Mouse (Mus musculus): Measurements from ENCODE around the gene Usp34. TPM values are rescaled to one million over a fixed set of nuclear protein-coding genes. Genes with fewer than 3 reads are reported as not detected.
"Not testable (repeated sequence)": the region's sequence is repeated elsewhere in the genome, so short reads cannot be mapped to it uniquely, and the experiment has no call there.

Usp34 gene
- polyA plus RNA-seq (2016; fragmentation: Nextera tagmentation; extraction: Ambion mirVana): 17.8 and 20.8 TPM in 2 replicates

DNA sequence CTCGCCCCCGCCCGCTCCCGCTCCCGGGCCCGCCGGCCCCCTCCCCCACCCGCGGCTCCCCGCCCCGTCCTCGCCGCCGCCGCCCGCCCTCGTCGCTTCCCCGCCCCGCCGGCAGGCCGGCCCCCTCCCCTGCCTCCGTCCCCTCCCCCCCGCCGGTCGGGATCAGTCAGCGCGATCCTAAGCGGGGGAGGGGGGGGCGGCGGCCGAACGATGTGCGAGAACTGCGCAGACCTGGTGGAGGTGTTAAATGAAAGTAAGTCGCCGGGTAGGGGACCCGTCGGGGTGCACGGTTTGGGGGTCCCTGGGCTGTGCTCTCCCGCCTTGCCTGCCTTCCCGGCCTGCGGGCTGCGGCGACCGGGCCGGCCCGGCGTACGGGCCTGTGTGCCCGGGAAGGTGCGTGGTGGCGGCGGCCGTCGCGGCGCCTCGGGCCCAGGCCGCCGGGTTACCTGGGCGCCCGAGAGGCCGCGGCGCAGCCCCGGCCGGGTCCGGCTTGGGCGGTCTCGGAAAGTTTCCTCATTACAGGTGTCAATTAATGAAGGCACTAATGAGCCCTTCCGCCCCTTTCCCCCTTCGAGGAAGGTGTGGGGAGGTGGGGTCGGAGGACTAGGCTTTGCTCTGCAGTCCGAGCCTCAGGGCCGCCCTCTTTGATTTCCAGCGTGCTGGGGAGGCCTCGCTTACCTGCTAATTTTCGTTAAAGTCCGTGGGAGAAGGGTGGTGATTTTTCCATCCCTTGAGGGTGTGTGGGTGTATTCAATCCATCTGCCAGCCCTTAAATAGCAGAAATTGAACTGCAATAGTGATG, at the start of gene Usp34:
Usp34 (plus strand) TSS at position 132 of the 802 bp plus-strand sequence.
- peak; percentile 88 for DNase-seq (ENCODE audit: low spot score)
- H3K27me3 ChIP-seq (ENCODE audit: insufficient read depth, poor library complexity, severe bottlenecking): no peaks in the 10 kb centered on the region
- H3K4me3 ChIP-seq: peak within 1 kb of the TSS; percentile 92
- peak within 1 kb of the TSS; percentile 99 for H3K27ac ChIP-seq
- WGBS: under 1% methylated on average over 64 of the region's 80 CpGs
- H3K36me3 ChIP-seq: peaks cover 10% of the 10 kb centered on the region; the same call in 1 of the 2 replicates
- H3K4me1 ChIP-seq: peaks cover 10% of the 10 kb centered on the region; the same call in 1 of the 2 replicates
- no peaks in the 10 kb centered on the region for H3K9me3 ChIP-seq

DNA sequence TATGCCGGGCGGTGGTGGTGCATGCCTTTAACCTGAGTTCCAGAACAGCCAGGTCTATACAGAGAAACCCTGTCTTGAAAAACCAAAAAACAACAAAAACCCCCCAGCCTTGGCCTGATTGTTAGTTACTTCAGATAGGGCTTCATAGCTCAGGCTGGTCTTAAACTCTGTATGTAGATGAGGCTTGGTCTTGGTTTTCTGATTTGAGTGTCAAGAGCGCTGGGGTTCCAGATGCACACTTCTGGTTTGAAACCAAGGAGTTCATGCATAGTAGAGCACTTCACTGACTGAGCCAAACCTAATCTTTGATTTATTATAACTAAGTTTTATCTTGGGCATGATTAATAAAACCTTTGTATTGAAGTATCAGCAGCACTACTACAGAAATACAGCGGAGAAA, 47.6 kb upstream of the Usp34 start:
- Histone ChIP-seq H3K4me3 (peak overlapping the region; percentile 92; the same call in 1 of the 2 replicates), H3K27ac (no peak overlapping the region), H3K4me1 (peaks cover 16% of the 10 kb centered on the region), H3K9me3 (no peaks in the 10 kb centered on the region), H3K27me3 (ENCODE audit: insufficient read depth, poor library complexity, severe bottlenecking) (no peaks in the 10 kb centered on the region), H3K36me3 (peaks cover 38% of the 10 kb centered on the region)
- no peak for DNase-seq (ENCODE audit: low spot score)
- 82% methylated on average over 4 of the region's 4 CpGs for WGBS

DNA sequence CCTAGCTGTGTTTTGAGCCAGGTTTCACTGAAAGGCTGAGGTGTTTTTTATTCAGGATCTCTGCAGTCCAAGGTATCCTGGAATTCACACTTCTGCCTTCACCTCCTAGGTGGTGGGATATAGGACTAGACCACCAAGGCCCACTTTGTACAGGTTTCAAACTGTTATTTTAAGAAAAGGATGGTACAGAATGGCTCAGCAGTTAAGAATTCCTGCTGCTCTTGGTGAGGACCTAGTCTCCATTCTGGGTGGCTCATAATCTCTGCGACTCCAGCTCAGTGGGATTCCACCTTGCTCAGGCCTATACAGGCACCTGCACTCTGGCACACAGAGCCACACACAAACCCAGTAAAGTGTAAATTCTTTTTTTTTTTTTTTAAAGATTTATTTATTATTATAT, 47.2 kb upstream of the Usp34 start:
- Histone ChIP-seq H3K9me3 (no peaks in the 10 kb centered on the region), H3K27ac (no peak overlapping the region), H3K4me1 (peaks cover 16% of the 10 kb centered on the region), H3K4me3 (no peak overlapping the region), H3K36me3 (peaks cover 42% of the 10 kb centered on the region), H3K27me3 (ENCODE audit: insufficient read depth, poor library complexity, severe bottlenecking) (no peaks in the 10 kb centered on the region)
- DNase-seq (ENCODE audit: low spot score): no peak
- 54% methylated on average over 1 of the region's 1 CpGs for WGBS

DNA sequence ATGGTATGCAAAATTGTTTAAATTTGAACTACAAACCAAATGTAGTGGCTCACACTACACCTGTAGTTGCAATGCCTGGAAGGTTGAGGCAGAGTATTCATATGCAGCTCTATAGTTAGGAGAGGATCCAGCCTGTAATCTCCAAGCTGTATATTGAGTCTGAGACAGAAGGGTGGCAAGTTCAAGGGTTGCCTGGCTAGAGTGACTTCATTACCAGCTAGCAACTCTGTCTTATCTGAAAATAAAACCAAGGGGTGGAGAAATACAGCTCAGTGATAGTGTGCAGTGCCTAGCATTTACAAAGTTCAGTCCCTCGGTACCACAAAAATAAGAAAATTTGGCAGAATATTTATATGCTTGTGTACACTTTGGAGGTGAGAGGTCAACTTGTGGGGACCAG, 46.5 kb upstream of the Usp34 start:
- DNase-seq (ENCODE audit: low spot score): no peak
- H3K4me1 ChIP-seq: peaks cover 16% of the 10 kb centered on the region
- H3K9me3 ChIP-seq: no peaks in the 10 kb centered on the region
- no peak overlapping the region for H3K4me3 ChIP-seq
- peaks cover 49% of the 10 kb centered on the region for H3K36me3 ChIP-seq
- WGBS: 88% methylated on average over 1 of the region's 1 CpGs
- H3K27me3 ChIP-seq (ENCODE audit: insufficient read depth, poor library complexity, severe bottlenecking): no peaks in the 10 kb centered on the region
- H3K27ac ChIP-seq: no peak overlapping the region

DNA sequence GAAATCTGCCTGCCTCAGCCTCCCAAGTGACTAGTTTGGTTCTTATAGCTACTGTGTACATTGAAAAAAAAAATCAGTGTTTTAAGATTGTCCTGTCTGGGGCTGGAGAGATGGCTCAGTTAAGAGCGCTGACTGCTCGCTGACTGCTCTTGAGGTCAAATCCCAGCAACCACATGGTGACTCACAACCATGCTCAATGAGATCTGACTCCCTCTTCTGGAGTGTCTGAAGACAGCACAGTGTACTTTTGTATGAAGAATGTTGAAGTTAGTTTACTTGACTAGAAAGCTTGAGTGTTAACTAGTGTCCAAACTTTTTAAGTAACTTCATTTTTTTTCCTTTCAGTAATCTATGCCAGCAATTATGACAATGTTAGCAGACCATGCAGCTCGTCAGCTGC, 45.2 kb upstream of the Usp34 start:
- Histone ChIP-seq H3K4me3 (no peak overlapping the region), H3K4me1 (peaks cover 16% of the 10 kb centered on the region), H3K9me3 (no peaks in the 10 kb centered on the region), H3K27ac (no peak overlapping the region), H3K27me3 (ENCODE audit: insufficient read depth, poor library complexity, severe bottlenecking) (no peaks in the 10 kb centered on the region), H3K36me3 (peaks cover 61% of the 10 kb centered on the region)
- WGBS: 75% methylated on average over 3 of the region's 3 CpGs
- DNase-seq (ENCODE audit: low spot score): no peak

DNA sequence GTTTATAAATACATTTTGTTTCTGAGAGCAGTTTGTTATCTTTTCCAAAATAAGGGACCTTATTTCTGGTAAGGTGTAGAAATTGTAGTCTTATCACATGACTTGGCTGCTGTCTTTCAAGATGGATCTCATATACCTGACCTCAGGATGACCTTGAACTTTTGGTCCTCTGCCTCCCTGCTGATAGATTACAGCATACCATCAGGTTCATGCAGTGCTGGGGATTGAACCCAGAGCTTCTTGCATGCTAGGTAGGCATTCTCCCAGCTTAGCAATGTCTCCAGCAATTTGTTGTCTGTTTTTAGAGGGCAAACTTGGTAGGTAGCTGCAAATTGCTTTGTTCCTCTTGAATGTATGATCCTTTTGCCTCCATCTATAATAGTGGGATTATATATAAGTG, 41.7 kb upstream of the Usp34 start:
- DNase-seq (ENCODE audit: low spot score): no peak
- peaks cover 5% of the 10 kb centered on the region for H3K4me1 ChIP-seq
- H3K27me3 ChIP-seq (ENCODE audit: insufficient read depth, poor library complexity, severe bottlenecking): no peaks in the 10 kb centered on the region
- H3K4me3 ChIP-seq: no peak overlapping the region
- peaks cover 79% of the 10 kb centered on the region for H3K36me3 ChIP-seq
- no peaks in the 10 kb centered on the region for H3K9me3 ChIP-seq
- H3K27ac ChIP-seq: no peak overlapping the region

DNA sequence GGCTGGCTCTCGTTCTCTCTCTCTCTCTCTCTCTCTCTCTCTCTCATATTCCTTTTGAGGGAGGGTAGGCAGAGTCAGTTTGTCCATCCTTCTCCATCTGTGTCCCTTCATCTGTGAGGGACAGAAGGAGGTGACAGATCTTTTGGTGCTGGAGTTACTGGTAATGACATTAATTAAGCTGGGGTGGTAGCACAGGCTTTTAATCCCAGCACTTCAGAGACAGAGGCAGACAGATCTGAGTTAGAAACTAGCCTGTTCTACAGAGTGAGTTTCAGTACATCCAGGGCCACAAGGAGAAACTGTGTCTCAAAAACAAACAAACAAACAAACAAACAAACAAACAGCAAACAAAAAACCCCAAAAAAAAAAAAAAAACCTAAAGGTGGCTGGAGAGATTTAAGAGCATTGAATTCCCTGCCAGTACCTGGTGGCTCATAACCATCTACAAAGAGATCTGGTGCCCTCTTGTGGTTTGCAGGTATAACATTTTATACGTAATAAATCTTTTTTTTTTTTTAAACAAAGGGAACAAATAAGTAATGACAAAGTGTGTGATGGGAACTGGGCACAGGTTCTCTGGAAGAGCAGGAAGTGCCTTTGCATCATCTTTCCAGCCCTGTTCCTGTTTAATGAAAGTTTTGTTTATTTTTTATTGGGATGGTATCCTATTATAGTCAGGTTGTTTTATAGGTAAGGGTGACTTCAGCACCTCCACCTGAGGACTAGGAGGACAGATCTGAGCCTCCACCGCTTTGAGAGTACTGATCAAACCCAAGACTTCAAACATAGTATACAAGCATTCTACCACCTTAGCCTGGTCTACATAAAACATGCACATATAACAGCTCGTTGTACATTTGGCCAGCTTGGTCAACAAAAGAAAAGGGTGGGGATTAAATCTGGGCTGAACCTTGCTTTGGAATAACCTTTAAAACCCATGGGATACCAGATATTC, 34.6 kb upstream of the Usp34 start:
- Histone ChIP-seq H3K9me3 (no peaks in the 10 kb centered on the region), H3K4me3 (no peak overlapping the region), H3K27ac (no peak overlapping the region), H3K27me3 (ENCODE audit: insufficient read depth, poor library complexity, severe bottlenecking) (no peaks in the 10 kb centered on the region), H3K36me3 (peaks cover 88% of the 10 kb centered on the region), H3K4me1 (no peaks in the 10 kb centered on the region)
- WGBS: 86% methylated on average over 4 of the region's 4 CpGs
- DNase-seq (ENCODE audit: low spot score): no peak

DNA sequence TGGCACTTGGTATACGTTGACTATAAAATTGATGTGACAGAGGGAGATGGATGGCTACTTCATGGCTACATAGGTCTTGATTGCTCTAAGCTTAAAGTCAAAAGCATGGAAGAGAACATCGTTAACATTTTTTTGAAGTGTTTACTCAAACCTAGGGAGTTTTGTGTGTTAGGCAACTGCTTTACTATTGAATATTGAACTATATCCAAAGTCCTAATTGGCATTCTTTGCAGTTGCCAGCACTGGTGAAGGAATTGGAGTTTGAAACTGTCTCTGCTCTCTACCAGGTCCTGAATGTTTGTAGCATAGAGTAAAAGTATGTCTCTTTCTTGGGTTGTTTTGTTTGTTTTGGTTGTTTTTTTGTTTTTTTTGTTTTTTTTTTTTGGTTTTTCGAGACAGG, 30.9 kb upstream of the Usp34 start:
- Histone ChIP-seq H3K4me1 (no peaks in the 10 kb centered on the region), H3K36me3 (peaks cover 94% of the 10 kb centered on the region), H3K9me3 (no peaks in the 10 kb centered on the region), H3K27me3 (ENCODE audit: insufficient read depth, poor library complexity, severe bottlenecking) (no peaks in the 10 kb centered on the region), H3K27ac (no peak overlapping the region), H3K4me3 (no peak overlapping the region)
- no peak for DNase-seq (ENCODE audit: low spot score)
- WGBS: 77% methylated on average over 3 of the region's 3 CpGs

DNA sequence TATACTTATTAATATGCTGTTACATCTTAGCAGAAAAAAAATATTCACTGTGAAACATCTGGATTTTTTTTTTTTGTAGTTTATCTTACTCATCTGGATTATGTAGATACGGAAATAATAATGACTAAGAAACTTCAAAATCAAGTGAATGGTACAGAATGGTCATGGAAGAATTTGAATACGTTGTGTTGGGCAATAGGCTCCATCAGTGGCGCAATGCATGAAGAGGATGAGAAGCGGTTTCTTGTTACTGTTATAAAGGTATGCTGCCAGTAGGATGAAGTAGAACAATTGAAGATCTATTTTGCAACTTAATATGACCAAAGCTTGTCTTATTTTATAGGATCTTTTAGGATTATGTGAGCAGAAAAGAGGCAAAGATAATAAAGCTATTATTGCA, 22.2 kb upstream of the Usp34 start:
- DNase-seq (ENCODE audit: low spot score): no peak
- WGBS: 95% methylated on average over 4 of the region's 4 CpGs
- Histone ChIP-seq H3K27me3 (ENCODE audit: insufficient read depth, poor library complexity, severe bottlenecking) (no peaks in the 10 kb centered on the region), H3K4me3 (no peak overlapping the region), H3K36me3 (peaks cover 97% of the 10 kb centered on the region), H3K4me1 (no peaks in the 10 kb centered on the region), H3K9me3 (no peaks in the 10 kb centered on the region), H3K27ac (no peak overlapping the region)

DNA sequence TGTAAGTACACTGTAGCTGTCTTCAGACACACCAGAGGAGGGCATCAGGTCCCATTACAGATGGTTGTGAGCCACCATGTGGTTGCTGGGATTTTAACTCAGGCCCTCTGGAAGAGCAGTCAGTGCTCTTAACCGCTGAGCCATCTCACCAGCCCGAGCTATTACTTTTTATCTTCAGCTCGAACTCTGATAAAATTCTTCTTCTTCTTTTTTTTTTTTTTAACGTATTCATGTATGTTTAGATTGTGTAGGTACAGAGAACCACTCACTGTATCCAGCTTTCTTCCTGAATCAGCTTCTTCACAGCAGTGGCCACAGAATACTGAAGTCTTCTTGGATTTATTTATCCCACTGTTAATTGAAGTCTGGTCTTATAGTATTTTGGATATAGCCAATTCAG, 17.8 kb upstream of the Usp34 start:
- H3K9me3 ChIP-seq; H3K27ac ChIP-seq; DNase-seq (ENCODE audit: low spot score); H3K27me3 ChIP-seq (ENCODE audit: insufficient read depth, poor library complexity, severe bottlenecking); H3K4me3 ChIP-seq; H3K4me1 ChIP-seq: not testable (repeated sequence)
- WGBS: 83% methylated on average over 4 of the region's 4 CpGs
- H3K36me3 ChIP-seq: peaks cover 100% of the 10 kb centered on the region

DNA sequence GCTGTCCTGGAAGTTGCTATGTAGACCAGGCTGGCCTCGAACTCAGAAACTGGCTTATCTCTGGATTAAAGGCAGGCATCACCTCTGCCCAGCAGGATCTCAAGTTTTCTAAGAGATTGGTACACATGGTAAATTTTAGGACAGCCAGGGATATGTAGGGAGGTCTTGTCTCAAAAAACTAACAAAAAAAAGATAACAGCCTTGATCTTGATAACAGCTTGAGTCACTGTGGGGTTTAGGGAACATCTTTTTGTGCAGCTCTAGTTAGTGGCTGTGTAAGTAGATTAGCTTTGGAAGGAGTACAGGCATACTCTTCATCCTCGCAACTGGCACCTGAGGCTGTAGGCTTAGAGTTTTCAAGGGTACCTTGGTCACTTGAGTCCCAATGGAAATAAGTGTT, 9.3 kb upstream of the Usp34 start:
- DNase-seq (ENCODE audit: low spot score): no peak
- 94% methylated on average over 2 of the region's 2 CpGs for WGBS
- Histone ChIP-seq H3K9me3 (no peaks in the 10 kb centered on the region), H3K4me1 (no peaks in the 10 kb centered on the region), H3K36me3 (peaks cover 64% of the 10 kb centered on the region), H3K27me3 (ENCODE audit: insufficient read depth, poor library complexity, severe bottlenecking) (no peaks in the 10 kb centered on the region), H3K27ac (no peak overlapping the region), H3K4me3 (no peak overlapping the region)

DNA sequence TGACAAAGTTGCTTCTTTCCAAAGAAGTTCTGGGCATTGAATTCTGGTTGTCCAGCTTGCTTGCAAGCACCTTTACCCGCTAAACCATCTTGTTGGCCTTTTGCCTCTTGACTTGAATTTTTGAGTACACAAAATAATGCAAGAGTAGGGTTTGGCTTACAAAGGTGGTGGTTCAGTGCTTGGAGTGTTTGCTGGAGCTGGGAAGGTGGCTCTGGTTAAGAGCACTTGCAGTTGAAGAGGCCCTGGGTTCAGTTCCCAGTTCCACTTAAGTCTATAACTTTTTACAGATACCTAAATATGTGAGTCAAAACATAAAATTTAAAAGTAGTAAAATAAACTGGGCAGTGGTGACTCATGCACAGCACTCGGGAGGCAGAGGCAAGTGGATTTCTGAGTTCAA, 8.4 kb upstream of the Usp34 start:
- Histone ChIP-seq H3K9me3 (no peaks in the 10 kb centered on the region), H3K4me1 (no peaks in the 10 kb centered on the region), H3K27me3 (ENCODE audit: insufficient read depth, poor library complexity, severe bottlenecking) (no peaks in the 10 kb centered on the region), H3K36me3 (peaks cover 55% of the 10 kb centered on the region), H3K4me3 (no peak overlapping the region), H3K27ac (no peak overlapping the region)
- 96% methylated on average over 2 of the region's 2 CpGs for WGBS
- no peak for DNase-seq (ENCODE audit: low spot score)

DNA sequence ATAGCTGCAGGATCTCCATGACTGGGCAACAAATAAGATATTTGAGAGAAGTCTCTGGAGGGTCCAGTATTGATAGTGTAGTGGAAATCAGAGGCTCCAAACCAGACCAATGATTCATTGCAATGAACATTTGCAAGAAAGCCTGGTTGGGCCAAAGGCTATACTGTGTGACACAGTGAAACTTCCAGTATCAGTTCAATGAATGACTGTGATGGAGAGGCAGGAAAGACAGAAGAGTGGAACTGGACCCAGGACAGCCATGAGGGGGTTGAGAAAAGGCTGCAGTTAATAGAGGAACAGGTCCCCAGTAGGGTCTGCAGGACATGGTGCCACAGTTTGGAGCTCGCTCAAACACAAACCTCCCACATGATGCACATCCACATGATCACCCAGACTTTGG, 6.8 kb upstream of the Usp34 start:
- DNase-seq (ENCODE audit: low spot score): no peak
- Histone ChIP-seq H3K4me1 (no peaks in the 10 kb centered on the region), H3K36me3 (peaks cover 39% of the 10 kb centered on the region), H3K4me3 (no peak overlapping the region), H3K27ac (no peak overlapping the region), H3K27me3 (ENCODE audit: insufficient read depth, poor library complexity, severe bottlenecking) (no peaks in the 10 kb centered on the region), H3K9me3 (no peaks in the 10 kb centered on the region)
- 88% methylated on average over 1 of the region's 1 CpGs for WGBS
